Mouse (Mus musculus): Measurements from ENCODE around the gene 1700088E04Rik.

The 1700088E04Rik gene

DNA sequence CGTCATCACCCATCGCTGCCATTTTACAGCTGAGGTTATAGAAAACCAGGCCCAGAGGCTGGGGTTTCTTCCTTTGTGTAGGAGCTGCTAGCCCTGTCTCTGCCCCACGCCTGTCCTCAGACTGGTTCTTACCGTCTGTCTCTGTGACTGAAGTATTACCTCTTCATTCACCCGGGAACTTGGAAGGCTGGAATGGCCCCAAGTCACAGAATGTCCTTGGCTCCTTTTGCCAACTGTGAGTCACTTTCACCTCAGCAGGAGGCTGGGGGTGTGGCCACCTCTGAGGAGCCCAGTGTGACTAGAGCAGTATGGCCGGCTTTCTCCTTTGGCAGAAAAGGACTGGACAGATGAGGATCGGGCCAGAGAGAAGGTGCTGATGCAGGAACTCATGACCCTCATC is 9.6 kb downstream of the 1700088E04Rik start:
- DNase-seq (ENCODE audit: low spot score in 2 of 2): peak in 1 of 2 experiments; percentile 31

DNA sequence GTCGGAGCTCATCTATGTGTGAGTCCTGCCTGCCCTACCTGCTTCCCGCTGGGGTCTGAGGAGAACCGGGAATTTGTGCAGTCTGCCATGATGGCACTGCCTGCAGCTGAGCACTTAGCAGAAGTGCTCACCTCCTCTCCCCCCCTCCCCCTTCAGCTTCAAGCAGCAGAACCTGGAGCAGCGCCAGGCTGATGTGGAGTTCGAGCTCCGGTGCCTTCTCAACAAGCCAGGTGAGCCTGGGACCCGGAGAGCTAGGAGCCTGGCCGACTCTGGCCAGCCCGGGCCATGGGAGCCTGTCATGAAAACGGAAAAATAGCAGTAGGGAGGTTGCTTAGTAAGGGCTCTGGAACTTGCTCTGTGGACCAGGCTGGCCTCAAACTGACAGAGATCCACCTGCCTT is 10.3 kb downstream of the 1700088E04Rik start:
- no peak for DNase-seq (ENCODE audit: low spot score in 2 of 2)

DNA sequence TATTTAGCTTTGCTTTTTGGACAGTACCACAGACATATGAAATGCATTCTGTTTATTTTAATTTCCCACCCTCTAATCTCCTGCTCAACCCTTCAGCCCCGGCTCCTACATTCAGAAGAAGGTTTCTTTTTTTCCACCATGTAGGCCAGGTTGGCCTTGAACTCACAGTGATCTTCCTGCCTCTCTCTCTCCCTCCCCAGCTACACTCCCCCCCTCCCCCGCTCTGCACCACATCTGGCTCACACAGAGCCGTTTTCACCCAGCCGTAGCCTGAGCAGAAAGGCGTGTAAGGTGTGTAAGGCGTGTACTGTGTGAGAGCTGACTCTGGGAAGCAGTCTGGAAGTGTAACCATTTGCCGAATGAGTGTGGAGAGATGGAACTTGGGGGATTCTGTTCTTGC is 11.7 kb downstream of the 1700088E04Rik start:
- DNase-seq (ENCODE audit: low spot score in 2 of 2): no peak

DNA sequence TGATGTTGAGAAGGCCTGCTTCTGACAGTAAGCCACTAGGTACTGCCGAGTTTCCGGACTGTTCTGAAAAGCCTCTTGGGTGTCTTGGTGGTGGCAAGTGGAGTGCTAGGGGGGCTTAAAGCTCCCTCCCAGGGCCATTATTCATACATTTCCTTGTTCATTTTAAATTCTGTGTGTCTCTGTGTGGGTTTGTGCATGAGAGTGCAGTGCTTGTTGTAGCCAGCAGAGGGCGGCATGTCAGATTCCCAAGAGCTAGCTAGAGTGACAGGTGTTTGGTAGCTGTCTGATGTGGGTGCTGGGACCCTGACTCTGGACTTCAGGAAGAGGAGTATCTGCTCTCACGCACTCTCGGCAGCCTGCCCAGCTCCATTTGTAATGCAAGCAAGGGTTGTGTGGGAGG is 12.8 kb downstream of the 1700088E04Rik start:
- no peak for DNase-seq (ENCODE audit: low spot score in 2 of 2)

DNA sequence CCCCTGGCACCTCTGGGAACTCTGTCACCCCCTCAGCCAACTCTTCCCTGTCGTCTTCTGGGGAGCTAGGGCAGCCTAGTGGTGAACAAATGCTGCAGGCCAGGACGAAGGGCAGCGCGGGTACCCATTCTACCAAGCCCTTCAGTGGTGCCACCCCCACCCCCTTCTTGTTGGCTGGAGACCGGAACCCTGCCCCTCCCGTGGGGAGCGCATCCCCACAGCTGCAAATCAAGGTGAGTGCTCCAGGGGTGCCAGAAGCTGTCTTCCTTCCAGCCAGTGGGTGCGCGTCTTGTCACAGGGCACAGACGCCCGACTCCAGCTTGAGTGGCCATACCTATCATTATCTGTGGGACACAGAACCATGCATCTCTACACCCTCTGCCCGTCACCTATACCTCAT is 14.0 kb downstream of the 1700088E04Rik start:
- DNase-seq (ENCODE audit: low spot score in 2 of 2): no peak

DNA sequence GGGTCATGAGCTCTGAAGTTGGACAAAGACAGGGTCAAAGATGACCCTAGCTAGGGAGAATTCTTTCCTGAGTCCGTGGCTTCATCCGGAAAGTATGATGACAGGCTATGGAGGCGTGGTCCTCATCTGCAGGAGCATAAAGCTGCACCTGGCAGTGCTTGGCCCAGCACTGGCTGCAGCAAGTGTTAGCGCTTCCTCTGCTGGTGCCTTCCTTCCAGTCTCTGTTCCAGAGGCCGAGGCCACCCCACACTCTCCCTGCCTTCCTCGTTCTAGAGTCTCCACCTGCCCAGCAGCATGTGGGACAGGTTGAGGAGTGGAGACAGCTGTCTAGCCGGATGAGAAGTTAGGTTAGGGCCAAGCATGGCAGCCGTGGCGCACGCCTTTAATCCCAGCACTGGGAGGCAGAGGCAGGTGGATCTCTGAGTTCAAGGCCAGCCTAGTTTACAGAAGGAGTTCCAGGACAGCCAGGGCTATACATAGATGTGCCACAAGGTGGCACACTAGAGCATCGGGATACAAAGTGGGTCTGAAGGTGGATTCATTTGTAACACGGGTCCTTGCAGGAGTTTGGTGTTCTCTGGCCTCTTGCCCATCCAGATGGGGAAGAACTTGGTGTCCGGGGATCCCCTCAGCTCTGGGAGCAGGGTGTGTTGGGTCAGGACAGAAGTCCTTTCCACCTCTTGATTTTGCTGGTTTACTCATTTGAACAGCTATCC is 14.7 kb downstream of the 1700088E04Rik start:
- peak; percentile 47 to 56 for DNase-seq (ENCODE audit: low spot score in 2 of 2)

DNA sequence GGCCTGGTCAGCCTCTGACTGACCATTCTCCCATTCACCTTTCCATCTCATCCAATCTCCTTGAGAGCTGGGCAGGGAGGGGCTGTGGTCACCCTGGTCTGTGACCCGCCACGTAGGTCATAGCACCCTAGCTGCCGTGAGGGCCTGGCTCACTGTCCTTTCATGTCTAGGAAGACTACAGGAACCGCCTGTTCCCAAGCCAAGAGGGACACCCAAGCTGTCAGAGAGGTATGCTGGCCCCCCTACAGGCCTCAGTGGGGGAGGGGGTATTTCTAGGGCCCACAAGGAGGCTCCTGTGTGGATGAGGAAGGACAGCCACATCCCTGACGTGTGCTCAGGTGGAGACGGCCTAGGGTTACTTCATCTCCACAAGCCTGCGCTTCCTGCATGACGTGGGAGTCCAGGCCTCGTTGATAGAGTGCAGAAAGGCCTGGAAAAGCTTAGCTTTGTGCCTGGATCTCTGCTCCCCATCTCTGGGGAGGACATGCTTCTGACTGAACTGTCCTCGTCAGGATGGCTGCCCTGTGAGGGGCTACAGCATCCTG is 16.6 kb downstream of the 1700088E04Rik start:
- no peak for DNase-seq (ENCODE audit: low spot score in 2 of 2)

DNA sequence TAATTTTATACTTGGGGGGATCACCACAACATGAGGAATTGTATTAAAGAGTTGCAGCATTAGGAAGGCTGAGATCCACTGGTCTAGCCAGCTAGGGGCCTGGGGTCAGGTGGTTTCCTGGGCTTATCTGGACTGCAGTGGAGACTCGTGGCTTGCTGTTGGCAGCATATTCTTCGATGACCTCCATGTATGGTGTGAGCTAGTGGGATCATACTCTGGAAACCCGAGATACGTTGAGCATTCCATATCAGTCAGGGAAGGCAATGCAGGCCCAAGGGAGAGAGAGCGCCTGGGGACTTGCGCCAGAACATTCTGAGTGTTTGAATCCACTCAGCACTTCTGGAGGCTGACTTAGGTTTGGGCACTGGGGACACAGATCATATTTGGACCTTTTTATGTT is 17.3 kb downstream of the 1700088E04Rik start:
- no peak for DNase-seq (ENCODE audit: low spot score in 2 of 2)

DNA sequence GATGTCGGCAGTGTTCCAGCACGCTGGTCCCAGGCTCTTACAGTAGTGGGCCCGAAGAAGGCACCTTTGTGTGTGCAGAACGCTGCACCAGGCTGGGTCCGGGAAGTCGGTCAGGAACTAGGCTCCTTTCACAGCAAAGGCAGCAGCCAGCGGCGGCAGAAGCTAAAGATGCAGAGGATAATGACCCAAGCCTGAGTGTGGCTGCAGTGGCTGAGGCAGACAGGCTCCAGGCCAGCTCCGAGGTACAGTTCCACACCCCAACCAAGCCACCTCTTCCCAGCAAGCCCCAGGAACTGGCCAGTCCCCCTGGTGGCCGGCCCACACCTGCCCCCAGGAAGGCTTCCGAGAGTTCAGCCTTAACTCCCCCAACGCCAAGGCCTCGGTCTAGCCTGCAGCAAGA is 18.5 kb downstream of the 1700088E04Rik start:
- no peak for DNase-seq (ENCODE audit: low spot score in 2 of 2)

DNA sequence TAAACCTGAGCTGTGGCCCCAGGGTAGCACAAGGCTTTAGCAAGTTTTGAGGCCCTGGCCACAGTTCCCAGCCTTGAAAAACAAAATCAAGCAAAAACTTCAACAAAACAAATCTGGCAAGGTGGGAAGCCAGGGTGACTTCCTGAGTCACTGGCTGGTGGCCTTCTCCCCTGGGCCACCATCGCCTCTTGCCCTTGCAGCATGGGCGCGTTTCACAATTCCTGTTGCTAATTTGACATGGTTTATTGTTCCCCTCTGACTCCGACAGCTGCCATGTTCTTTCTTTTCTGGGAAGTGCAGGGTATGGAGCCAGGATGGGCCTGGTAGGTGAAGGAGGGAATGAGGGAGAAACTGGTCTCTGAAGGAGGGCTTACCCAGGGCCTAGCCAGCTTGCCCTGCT is 18.9 kb downstream of the 1700088E04Rik start:
- no peak for DNase-seq (ENCODE audit: low spot score in 2 of 2)

DNA sequence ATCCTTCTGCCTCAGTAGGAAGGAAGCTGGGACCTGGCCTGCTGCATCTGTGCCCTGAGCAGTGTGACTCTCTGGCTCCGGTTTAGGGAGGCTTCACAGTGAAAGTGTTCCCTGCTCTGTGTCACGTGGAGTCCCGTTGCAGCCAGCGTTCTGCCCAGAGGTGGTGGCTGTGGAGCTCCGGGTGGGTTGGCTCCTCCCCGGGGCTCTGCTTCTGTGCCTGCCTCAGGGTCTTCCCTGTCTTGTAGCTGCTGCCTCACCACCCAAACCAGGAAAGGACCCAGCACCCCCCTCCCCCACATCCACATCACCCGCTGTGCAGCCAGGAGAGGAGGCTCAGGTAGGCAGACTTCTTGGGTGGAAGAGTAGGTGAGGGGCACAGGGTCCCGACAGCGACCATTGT is 21.6 kb downstream of the 1700088E04Rik start:
- no peak for DNase-seq (ENCODE audit: low spot score in 2 of 2)

DNA sequence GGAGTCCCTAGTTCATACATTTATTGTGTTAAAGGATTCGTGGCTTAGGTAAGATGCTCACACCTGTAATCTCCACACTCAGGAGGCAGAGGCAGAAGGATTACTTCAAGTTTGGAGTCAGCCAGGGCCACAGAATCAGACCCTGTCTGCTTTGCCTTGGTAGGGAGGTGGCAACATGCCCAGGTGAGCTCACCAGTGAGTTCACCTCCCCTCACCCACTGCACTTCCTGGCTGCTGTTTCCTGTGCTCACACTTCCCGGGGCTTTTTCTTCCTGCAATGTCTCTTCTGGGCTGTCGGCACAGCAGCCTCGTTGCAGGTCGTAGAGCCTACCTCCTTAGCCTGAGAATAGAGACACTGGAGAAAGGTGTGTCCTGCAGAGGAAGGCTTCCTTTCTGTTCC is 25.8 kb downstream of the 1700088E04Rik start:
- DNase-seq (ENCODE audit: low spot score in 2 of 2): no peak

DNA sequence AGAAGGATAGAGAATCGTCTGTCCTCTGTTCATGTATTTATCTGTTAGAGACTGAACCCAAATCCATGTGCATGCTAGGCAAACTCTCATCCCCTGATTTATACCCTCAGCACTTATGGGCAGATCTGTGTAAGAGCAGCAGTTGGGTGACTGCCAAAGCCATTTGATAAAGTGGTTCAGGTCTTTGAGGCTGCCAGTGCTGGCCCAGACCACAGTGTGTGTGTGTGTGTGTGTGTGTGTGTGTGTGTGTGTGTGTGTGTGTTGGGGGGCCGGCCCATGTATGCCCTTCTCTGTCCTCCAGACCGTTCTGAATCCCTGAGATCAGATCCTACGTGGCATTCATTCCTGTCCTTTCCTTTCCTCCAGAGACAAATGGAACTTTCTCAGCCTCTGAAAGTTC is 29.3 kb downstream of the 1700088E04Rik start:
- no peak for DNase-seq (ENCODE audit: low spot score in 2 of 2)

DNA sequence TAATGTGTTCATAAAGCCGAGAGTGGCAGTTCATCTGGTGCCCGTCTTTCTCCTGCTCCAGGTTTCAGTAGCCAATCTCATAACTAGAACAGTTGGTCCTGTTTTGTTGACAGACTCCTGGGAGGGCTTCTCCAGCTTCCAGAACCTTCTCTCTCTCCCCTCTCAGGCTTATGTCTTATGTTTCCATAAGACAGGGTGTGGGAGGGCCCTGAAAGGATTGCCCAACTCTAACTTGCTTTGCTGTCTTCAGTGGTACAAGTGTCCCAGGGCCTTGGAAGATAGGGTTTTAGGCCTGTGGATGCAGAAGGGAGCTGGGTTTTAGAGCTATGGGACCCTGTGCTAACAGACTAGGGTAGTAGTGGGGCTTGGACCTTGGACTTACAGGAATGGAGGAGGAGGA is 30.5 kb downstream of the 1700088E04Rik start:
- DNase-seq (ENCODE audit: low spot score in 2 of 2): no peak

DNA sequence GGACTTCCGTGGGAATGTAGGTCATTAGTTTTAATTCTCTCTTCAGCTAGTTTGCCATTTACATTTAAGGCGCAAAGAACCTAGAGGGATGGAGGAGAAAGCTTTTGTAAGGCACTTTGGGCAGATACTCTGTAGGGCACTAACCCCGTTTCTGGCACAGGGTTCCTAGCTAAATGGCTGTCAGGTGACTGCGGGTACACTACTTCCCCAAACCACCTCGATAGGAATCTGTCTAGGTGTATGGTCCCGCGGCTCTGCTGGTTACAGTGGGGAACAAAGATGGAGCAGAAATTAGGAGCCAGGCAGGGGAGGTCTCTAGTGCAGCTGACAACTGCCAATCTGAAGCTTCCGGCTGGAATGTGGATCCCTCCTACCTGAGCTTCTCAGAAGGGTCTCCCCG is 31.0 kb downstream of the 1700088E04Rik start:
- DNase-seq (ENCODE audit: low spot score in 2 of 2): no peak

DNA sequence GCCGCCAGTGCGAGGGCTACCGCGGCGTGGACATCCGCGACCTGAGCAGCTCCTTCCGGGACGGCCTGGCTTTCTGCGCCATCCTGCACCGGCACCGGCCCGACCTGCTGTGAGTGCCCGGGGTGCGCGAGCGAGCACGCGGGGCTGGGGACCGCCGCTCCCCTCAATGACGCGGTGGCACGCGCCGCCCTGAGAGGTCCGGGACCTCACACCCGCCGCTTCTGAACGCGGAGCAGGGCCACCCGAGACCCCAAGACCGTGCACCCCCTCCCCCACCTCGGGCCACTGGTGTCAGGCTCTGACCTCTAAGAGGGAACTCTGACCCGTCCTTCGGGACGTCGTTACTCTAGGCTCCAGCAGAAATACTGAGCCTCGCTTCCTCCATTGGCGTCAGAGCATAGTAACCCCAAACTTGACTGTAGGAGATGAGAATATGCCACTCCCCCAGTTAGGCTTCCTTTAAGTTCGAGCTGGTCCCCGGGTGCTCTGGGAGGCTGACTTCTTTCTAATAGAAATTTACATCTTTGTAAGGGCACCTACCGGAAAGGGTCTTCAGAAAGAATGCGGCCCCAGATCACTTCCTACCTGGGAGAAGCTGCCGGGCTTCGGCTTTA is 31.6 kb downstream of the 1700088E04Rik start:
- DNase-seq (ENCODE audit: low spot score in 2 of 2): no peak

DNA sequence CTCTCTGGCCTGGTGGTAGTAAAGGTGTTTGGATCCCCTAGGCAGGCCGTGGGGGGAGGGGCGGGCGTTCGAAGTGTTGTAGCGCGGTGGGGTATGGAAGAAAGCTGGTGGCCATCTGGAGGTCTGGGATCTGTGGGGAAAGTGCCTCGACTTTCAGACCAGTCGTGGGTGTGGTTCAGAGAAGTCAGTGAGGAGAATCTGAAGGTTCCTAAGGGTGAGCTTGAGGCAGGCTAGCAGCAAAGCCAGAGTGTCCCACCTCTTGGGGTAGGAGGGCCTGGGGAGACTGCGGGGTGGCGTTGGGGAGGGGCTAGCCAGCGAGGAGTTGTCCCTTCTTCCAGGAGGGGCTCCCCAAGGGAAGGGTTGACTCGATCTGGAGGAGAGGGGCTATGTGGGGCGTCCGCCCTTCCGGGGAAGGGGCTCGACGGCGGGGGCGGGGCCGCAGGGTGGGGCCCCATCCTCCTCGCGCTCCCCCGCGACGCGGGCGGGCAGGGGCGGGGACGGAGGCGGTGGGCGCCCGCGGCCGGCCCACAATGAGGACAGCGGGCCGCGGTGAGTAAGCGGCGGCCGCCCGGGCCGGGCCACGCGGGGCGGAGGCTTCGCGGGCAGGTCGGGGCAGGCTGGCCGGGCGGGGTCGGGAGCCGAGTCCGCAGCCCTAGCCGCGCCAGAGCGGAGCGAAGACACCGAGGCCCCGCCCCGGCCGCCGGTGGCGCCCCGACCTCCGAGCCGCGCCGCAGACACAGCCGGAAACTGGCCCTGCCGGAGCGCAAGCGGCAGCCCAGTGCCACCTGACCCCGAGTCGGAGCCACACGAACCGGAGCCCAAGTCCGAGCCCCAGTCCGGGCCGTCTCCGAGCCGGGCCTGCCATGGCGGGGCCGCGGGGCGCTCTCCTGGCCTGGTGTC is 32.4 kb downstream of the 1700088E04Rik start, which contains the start of gene Micall1:
Gene Micall1 (plus strand): TSS at position 478 of the 900 bp plus-strand sequence.
- peak in 1 of 2 experiments; percentile 43 for DNase-seq (ENCODE audit: low spot score in 2 of 2)

DNA sequence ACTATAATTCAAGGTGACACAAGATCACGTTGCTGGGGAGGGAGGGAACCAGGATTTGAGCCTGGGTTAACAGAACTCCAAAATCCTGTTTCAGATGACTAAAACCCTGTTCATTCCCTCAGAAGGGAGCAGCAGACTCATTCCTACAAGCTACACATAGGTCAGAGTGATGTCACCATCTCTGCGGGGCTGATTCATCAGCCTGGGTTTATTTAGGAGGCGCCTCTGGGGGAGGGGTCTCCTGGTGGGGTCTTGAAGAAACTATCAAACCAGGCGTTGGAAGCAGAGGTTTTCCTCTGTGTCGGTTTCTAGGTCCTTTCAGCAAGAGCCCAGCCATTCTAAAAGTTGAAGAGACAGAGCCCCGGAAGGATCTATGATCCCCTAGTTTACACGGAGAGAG is 33.1 kb downstream of the 1700088E04Rik start:
- DNase-seq (ENCODE audit: low spot score in 2 of 2): no peak

DNA sequence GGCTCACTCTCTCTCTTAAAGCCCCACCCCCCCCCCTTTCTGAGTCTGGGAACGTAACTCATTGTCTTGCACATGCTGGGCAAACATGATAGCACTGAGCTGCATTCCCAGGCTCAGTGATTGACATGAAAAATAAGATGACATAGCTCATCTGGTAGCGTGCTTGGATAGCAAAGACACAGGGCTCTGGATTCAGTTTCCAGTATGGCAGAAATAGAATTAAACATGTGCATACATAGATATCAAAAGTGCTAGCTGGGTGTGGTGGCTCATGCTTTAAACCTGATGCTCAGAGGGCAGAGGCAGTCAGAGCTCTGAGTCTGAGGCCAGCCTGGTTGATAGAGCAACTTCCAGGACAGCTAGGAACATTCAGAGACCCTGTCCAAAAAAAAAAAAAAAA is 35.2 kb downstream of the 1700088E04Rik start:
- DNase-seq (ENCODE audit: low spot score in 2 of 2): no peak

DNA sequence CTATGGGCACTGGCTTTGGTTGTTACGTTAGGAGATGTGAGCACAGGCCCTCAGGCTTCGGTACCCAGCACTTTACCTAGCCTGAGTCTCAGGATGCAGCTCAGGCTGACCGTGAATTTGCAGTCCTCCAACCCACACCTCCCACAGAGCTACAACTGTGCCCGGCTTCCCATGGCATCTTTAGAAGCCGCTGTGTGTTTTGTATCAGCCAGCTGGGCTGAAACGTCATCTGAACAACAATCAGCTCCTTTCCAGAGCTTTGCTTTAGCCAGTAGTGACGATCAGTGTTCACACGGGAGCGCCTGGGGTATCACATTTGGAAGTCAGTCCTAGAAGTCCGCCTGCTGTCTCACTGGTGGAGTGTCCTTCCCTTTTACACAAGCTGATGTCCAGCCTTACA is 37.8 kb downstream of the 1700088E04Rik start:
- DNase-seq (ENCODE audit: low spot score in 2 of 2): peak; percentile 31 to 33

DNA sequence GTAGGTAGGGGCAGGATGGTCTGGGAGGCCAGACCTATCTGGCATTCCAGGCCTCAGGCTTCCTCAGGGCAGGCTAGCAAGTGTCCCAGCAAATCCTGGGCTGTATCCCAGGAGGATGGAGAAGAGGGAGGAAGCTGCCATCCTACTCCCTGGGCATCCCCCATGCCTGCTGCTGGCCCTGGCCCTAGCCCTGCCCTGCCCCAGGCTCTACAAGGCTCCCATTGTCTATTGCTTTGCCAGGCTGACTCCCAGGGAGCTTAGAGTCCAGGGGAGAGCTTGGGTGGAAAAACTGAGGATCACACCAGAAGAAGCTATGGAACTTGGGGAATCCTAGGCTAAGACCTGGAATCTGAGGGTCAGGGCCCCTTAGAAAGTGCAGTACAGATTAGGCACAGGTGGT is 39.5 kb downstream of the 1700088E04Rik start:
- DNase-seq (ENCODE audit: low spot score in 2 of 2): no peak

DNA sequence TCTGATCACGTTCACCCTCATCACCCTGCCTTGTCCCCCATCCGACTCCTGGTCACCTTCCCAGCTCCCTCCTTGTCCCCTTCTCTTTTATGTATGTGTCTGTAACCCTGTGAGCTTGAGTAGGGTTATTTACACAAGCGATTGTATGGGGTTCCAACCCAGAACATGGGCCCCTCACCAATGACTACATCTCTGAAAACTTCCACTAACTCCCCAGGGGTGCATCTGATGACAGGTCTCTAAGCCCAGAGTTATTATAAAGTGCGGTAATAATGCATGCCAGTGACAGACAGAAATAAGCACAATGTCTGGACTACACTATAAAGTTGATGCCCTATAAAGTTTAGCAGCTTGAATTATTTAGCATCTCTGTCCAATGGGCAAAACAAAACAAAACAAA is 40.7 kb downstream of the 1700088E04Rik start:
- DNase-seq (ENCODE audit: low spot score in 2 of 2): no peak

Data from right cerebral cortex, adult 2 months (tissue).